Mouse (Mus musculus): ENCODE measurements around the gene Tubb1.

Gene Tubb1

GRCm38 (mm10) chr2:174443046-174443445, 7.4 kb upstream of the Tubb1 start:
- no peak for ATAC-seq (ENCODE audit: low TSS enrichment)

- ATAC-seq (ENCODE audit: low TSS enrichment), result no peak
Measured at GRCm38 (mm10) chr2:174444359-174444758, 6.1 kb upstream of the Tubb1 start.

- no peak for ATAC-seq (ENCODE audit: low TSS enrichment)
Measured at GRCm38 (mm10) chr2:174445018-174445417, 5.5 kb upstream of the Tubb1 start.

- no peak for ATAC-seq (ENCODE audit: low TSS enrichment)
Measured at GRCm38 (mm10) chr2:174446492-174446891, 4.0 kb upstream of the Tubb1 start.

GRCm38 (mm10) chr2:174446905-174447304, 3.6 kb upstream of the Tubb1 start:
- ATAC-seq (ENCODE audit: low TSS enrichment), result no peak

GRCm38 (mm10) chr2:174448405-174448804, 2.1 kb upstream of the Tubb1 start:
- ATAC-seq (ENCODE audit: low TSS enrichment), result no peak

- no peak for ATAC-seq (ENCODE audit: low TSS enrichment)
Measured at GRCm38 (mm10) chr2:174453681-174454080, 3.2 kb downstream of the Tubb1 start.

GRCm38 (mm10) chr2:174459365-174459764, 8.9 kb downstream of the Tubb1 start:
- no peak for ATAC-seq (ENCODE audit: low TSS enrichment)

- ATAC-seq (ENCODE audit: low TSS enrichment), result peak; percentile 21; the same call in 1 of the 2 replicates
Measured at GRCm38 (mm10) chr2:174463370-174463769, 12.9 kb downstream of the Tubb1 start.

GRCm38 (mm10) chr2:174463789-174464523, 13.5 kb downstream of the Tubb1 start, which contains the start of gene Atp5e:
TSS of gene Atp5e (minus strand) at chr2:174464105.
- peak; percentile 100 for ATAC-seq (ENCODE audit: low TSS enrichment)

GRCm38 (mm10) chr2:174470333-174470732, 19.8 kb downstream of the Tubb1 start:
- ATAC-seq (ENCODE audit: low TSS enrichment), result no peak

- no peak for ATAC-seq (ENCODE audit: low TSS enrichment)
Measured at GRCm38 (mm10) chr2:174470786-174471405, 20.4 kb downstream of the Tubb1 start.

- 0 out of 2 replicates have a peak, but pooled peaks have one; percentile 0 for ATAC-seq (ENCODE audit: low TSS enrichment)
Measured at GRCm38 (mm10) chr2:174472407-174472806, 21.9 kb downstream of the Tubb1 start.

- ATAC-seq (ENCODE audit: low TSS enrichment), result peak; percentile 100
Measured at GRCm38 (mm10) chr2:174472818-174473549, 22.5 kb downstream of the Tubb1 start, which contains the start of gene Prelid3b. TSS of gene Prelid3b (minus strand) at chr2:174473081.

- no peak for ATAC-seq (ENCODE audit: low TSS enrichment)
Measured at GRCm38 (mm10) chr2:174473550-174473927, 23.0 kb downstream of the Tubb1 start.

- ATAC-seq (ENCODE audit: low TSS enrichment), result no peak
Measured at GRCm38 (mm10) chr2:174477543-174478319, 27.2 kb downstream of the Tubb1 start.

GRCm38 (mm10) chr2:174478746-174479145, 28.3 kb downstream of the Tubb1 start:
- no peak for ATAC-seq (ENCODE audit: low TSS enrichment)

- ATAC-seq (ENCODE audit: low TSS enrichment), result no peak
Measured at GRCm38 (mm10) chr2:174487005-174487404, 36.5 kb downstream of the Tubb1 start.

- peak; percentile 85 for ATAC-seq (ENCODE audit: low TSS enrichment)
Measured at GRCm38 (mm10) chr2:174492858-174493257, 42.4 kb downstream of the Tubb1 start.

- no peak for ATAC-seq (ENCODE audit: low TSS enrichment)
Measured at GRCm38 (mm10) chr2:174500814-174501503, 50.5 kb downstream of the Tubb1 start.

GRCm38 (mm10) chr2:174501517-174501916, 51.0 kb downstream of the Tubb1 start:
- ATAC-seq (ENCODE audit: low TSS enrichment), result no peak
